Mouse (Mus musculus) CH12.LX (cell line): ENCODE measurements around the gene Bicc1. TPM values are rescaled to one million over a fixed set of nuclear protein-coding genes. Genes with fewer than 3 reads are reported as not detected.

Experiments
- DNase-seq: peaks from one replicate; pipeline ENCODE4 v3.0.0-alpha.2; 2013; ENCODE audit errors: extremely low read depth
- H3K27ac ChIP-seq: 2 replicates; pipeline ENCODE4 v1.5.1; 2012; ENCODE audit warnings: low read depth, mild to moderate bottlenecking, control low read depth, moderate library complexity; ENCODE audit not compliant: insufficient read depth
- H3K27me3 ChIP-seq: replicated peaks from 2 replicates; pipeline ENCODE3; 2012; ENCODE audit warnings: inconsistent platforms
- H3K36me3 ChIP-seq, 2 experiments: replicated peaks in 1 of 2; 2 replicates each; pipeline versions ENCODE3 to v1.6.1; 2012; ENCODE audit warnings: inconsistent platforms in 1 of 2, low read length in 1 of 2, mild to moderate bottlenecking in 1 of 2, mixed read lengths in 1 of 2, moderate library complexity in 1 of 2; ENCODE audit not compliant: control insufficient read depth in 1 of 2, insufficient read depth in 1 of 2
- H3K4me1 ChIP-seq, 2 experiments: 2 replicates each; pipeline ENCODE4 v1.6.1; 2012; ENCODE audit warnings: inconsistent platforms in 1 of 2, moderate library complexity in 1 of 2; ENCODE audit not compliant: insufficient read depth in 2 of 2, control insufficient read depth in 1 of 2
- H3K4me2 ChIP-seq: 2 replicates; pipeline ENCODE4 v1.6.1; 2012; ENCODE audit warnings: low read depth, mild to moderate bottlenecking, control low read depth; ENCODE audit not compliant: poor library complexity, insufficient read depth, severe bottlenecking
- H3K4me3 ChIP-seq, 3 experiments: fragments of 150-350 bp in 1 of 3; sonication (generic) in 1 of 3; replicated peaks in 1 of 3; 2 replicates each; pipeline versions ENCODE3 to v1.5.1; 2011 to 2012; ENCODE audit warnings: low read depth in 2 of 3, low read length in 2 of 3, mild to moderate bottlenecking in 2 of 3, moderate library complexity in 2 of 3, control low read depth in 1 of 3, improper control_type of control experiment in 1 of 3, inconsistent platforms in 1 of 3, mixed read lengths in 1 of 3; ENCODE audit not compliant: poor library complexity in 1 of 3
- H3K79me2 ChIP-seq: replicated peaks from 2 replicates; pipeline ENCODE4 v1.6.1; 2012; ENCODE audit warnings: mild to moderate bottlenecking, moderate library complexity; ENCODE audit not compliant: control insufficient read depth, poor library complexity, insufficient read depth, severe bottlenecking; ENCODE audit errors: extremely low read depth
- H3K9ac ChIP-seq: 2 replicates; pipeline ENCODE4 v1.6.1; 2012; ENCODE audit warnings: low read depth, mild to moderate bottlenecking, control low read depth, moderate library complexity; ENCODE audit not compliant: insufficient read depth
- H3K9me3 ChIP-seq: replicated peaks from 2 replicates; pipeline ENCODE3; 2012; ENCODE audit warnings: low read length, inconsistent platforms, mixed read lengths
- BHLHE40 ChIP-seq: IDR thresholded peaks from 2 replicates; pipeline ENCODE4 v1.6.1; 2011; ENCODE audit warnings: mild to moderate bottlenecking, low read depth, low read length, improper control_type of control experiment
- CHD1 ChIP-seq: IDR thresholded peaks from 2 replicates; pipeline ENCODE4 v1.6.1; 2012; ENCODE audit warnings: low read depth, low read length, improper control_type of control experiment, inconsistent platforms
- CHD2 ChIP-seq: IDR thresholded peaks from 2 replicates; pipeline ENCODE4 v1.6.1; 2011; ENCODE audit warnings: low read length, improper control_type of control experiment
- CTCF ChIP-seq, 2 experiments: IDR thresholded peaks in 1 of 2; conservative IDR thresholded peaks in 1 of 2; 2 replicates each; pipeline ENCODE4 v1.5.1; 2011 to 2012; ENCODE audit warnings: low read depth in 2 of 2, low read length in 2 of 2, improper control_type of control experiment in 1 of 2, inconsistent platforms in 1 of 2, mild to moderate bottlenecking in 1 of 2, moderate library complexity in 1 of 2
- E2F4 ChIP-seq: IDR thresholded peaks from 2 replicates; pipeline ENCODE4 v1.6.1; 2011; ENCODE audit warnings: low read depth, low read length, improper control_type of control experiment; ENCODE audit not compliant: insufficient replicate concordance
- ELF1 ChIP-seq: IDR thresholded peaks from 2 replicates; pipeline ENCODE4 v1.6.1; 2014; ENCODE audit warnings: low read depth, mild to moderate bottlenecking, inconsistent platforms, low read length, improper control_type of control experiment
- GABPA ChIP-seq: IDR thresholded peaks from 2 replicates; pipeline ENCODE4 v1.6.1; 2012; ENCODE audit warnings: low read depth, low read length, improper control_type of control experiment, inconsistent platforms; ENCODE audit not compliant: insufficient replicate concordance
- HCFC1 ChIP-seq: IDR thresholded peaks from 2 replicates; pipeline ENCODE4 v1.6.1; 2012; ENCODE audit warnings: low read depth, mild to moderate bottlenecking, inconsistent platforms, low read length, improper control_type of control experiment
- IRF4 ChIP-seq: IDR thresholded peaks from 2 replicates; pipeline ENCODE4 v1.6.1; 2014; ENCODE audit warnings: low read depth, mild to moderate bottlenecking, inconsistent platforms, low read length, improper control_type of control experiment
- KAT2A ChIP-seq: IDR thresholded peaks from 2 replicates; pipeline ENCODE4 v1.6.1; 2012; ENCODE audit warnings: low read length, improper control_type of control experiment, inconsistent platforms; ENCODE audit not compliant: insufficient replicate concordance
- MAX ChIP-seq: IDR thresholded peaks from 2 replicates; pipeline ENCODE4 v1.6.1; 2011; ENCODE audit warnings: low read length, improper control_type of control experiment
- MEF2A ChIP-seq: IDR thresholded peaks from 2 replicates; pipeline ENCODE4 v1.6.1; 2014; ENCODE audit warnings: low read depth, mild to moderate bottlenecking, inconsistent platforms, low read length, improper control_type of control experiment, borderline replicate concordance
- MXI1 ChIP-seq: IDR thresholded peaks from 2 replicates; pipeline ENCODE4 v1.6.1; 2011; ENCODE audit warnings: mild to moderate bottlenecking, low read depth, low read length, improper control_type of control experiment
- MYC ChIP-seq: IDR thresholded peaks from 2 replicates; pipeline ENCODE4 v1.6.1; 2011; ENCODE audit warnings: low read depth, mild to moderate bottlenecking, improper control_type of control experiment, low read length
- NELFE ChIP-seq: IDR thresholded peaks from 2 replicates; pipeline ENCODE4 v1.6.1; 2011; ENCODE audit warnings: low read depth, low read length, improper control_type of control experiment
- NRF1 ChIP-seq: IDR thresholded peaks from 2 replicates; pipeline ENCODE4 v1.6.1; 2014; ENCODE audit warnings: low read depth, mild to moderate bottlenecking, inconsistent platforms, low read length, improper control_type of control experiment, moderate library complexity
- POLR2AphosphoS2 ChIP-seq: IDR thresholded peaks from 2 replicates; pipeline ENCODE4 v1.6.1; 2011; ENCODE audit warnings: low read depth, low read length, improper control_type of control experiment
- RAD21 ChIP-seq: IDR thresholded peaks from 2 replicates; pipeline ENCODE4 v1.6.1; 2011; ENCODE audit warnings: low read depth, mild to moderate bottlenecking, low read length, improper control_type of control experiment, moderate library complexity
- SIN3A ChIP-seq: IDR thresholded peaks from 2 replicates; pipeline ENCODE4 v1.6.1; 2012; ENCODE audit warnings: low read length, improper control_type of control experiment, inconsistent platforms
- UBTF ChIP-seq: IDR thresholded peaks from 2 replicates; pipeline ENCODE4 v1.6.1; 2012; ENCODE audit warnings: low read depth, mild to moderate bottlenecking, inconsistent platforms, low read length, improper control_type of control experiment, moderate library complexity
- USF2 ChIP-seq: conservative IDR thresholded peaks from 2 replicates; pipeline ENCODE4 v1.6.1; 2011; ENCODE audit warnings: low read depth, low read length, improper control_type of control experiment
- ZC3H11A ChIP-seq: IDR thresholded peaks from 2 replicates; pipeline ENCODE4 v1.6.1; 2012; ENCODE audit warnings: low read depth, mild to moderate bottlenecking, inconsistent platforms, low read length, improper control_type of control experiment
- ZKSCAN1 ChIP-seq: IDR thresholded peaks from 2 replicates; pipeline ENCODE4 v1.6.1; 2012; ENCODE audit warnings: low read depth, inconsistent platforms, low read length, improper control_type of control experiment, borderline replicate concordance
- ZNF384 ChIP-seq: IDR thresholded peaks from 2 replicates; pipeline ENCODE4 v1.6.1; 2012; ENCODE audit warnings: low read depth, low read length, improper control_type of control experiment, inconsistent platforms
- dilution Hi-C: fragments of 300-500 bp; cut with MboI; formaldehyde crosslinking; loops from 2 replicates; pipeline ENCODE4 v1.14.3; 2020; ENCODE audit warnings: low sequenced_read_pairs; ENCODE audit not compliant: extremely low pct_unique_long_range_greater_than_20kb, extremely low pct_ligation_motif_present
- in situ Hi-C: fragments of 300-500 bp; cut with MboI; formaldehyde crosslinking; loops from 3 replicates; pipeline ENCODE4 v1.14.3; 2019; ENCODE audit warnings: low sequenced_read_pairs, low pct_ligation_motif_present, low pct_unique_long_range_greater_than_20kb, mixed read lengths
- polyA plus RNA-seq: library from polyadenylated mRNA; unstranded; fragments of >175 nt; gene quantifications from 2 replicates; pipeline ENCODE4 v1.2.1, GENCODE M21; 2012; ENCODE audit warnings: low read depth; ENCODE audit not compliant: insufficient read length
- total RNA-seq, 2 experiments: library from RNA; depleted of rRNA; stranded (reverse); fragments of 300-350 nt in 1 of 2; fragments of >200 nt in 1 of 2; gene quantifications; 2 replicates each; pipeline ENCODE4 v1.2.3; 2012 to 2014

The Bicc1 gene
- total and polyA plus RNA-seq, 3 experiments: not detected

DNA sequence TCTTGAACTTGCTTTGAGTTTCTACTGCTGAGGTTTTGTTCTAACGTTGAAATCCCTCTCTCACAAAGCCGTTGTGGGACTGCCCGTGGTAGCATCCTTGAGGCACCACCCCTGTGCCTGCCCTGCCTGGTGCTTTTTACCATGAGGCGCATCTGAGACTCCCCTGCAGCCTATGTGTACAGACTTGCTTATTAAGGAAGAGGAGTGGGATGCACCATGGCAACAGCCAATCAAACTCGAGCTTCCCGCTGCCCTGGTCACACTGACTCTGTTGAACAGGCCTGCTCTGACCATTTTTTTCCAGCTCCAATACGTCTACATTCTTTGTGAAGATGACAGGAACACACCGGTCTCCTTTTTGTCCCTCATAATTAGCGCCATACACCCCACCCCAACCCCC lies 283.0 kb downstream of the Bicc1 start:
- peaks cover 55% of the 10 kb centered on the region for H3K9me3 ChIP-seq
- no peak overlapping the region for H3K27ac ChIP-seq
- no peak for DNase-seq
- in situ Hi-C loops: no loop called here
- no peaks in the 10 kb centered on the region for H3K36me3 ChIP-seq
- H3K27me3 ChIP-seq: no peaks in the 10 kb centered on the region
- no peaks in the 10 kb centered on the region for H3K79me2 ChIP-seq
- no peak overlapping the region for H3K4me3 ChIP-seq
- H3K4me1 ChIP-seq: no peaks in the 10 kb centered on the region
- no peak overlapping the region for H3K9ac ChIP-seq
- TF ChIP-seq USF2 (no peak), CTCF (conservative IDR thresholded peaks at IDR 0.05 in 1 of 2, IDR thresholded peaks at IDR 0.05 in 1 of 2; ENCODE audit: low read depth in 2 of 2, low read length in 2 of 2) (no peak), NELFE (no peak), ZC3H11A (no peak), MAX (no peak), MYC (no peak), RAD21 (no peak), BHLHE40 (no peak), ELF1 (no peak), IRF4 (no peak), CHD1 (no peak), UBTF (no peak), GABPA (no peak), NRF1 (no peak), KAT2A (no peak), HCFC1 (no peak), MXI1 (no peak), POLR2AphosphoS2 (no peak), CHD2 (no peak)
- no peak overlapping the region for H3K4me2 ChIP-seq
- dilution Hi-C loops: no loop called here

DNA sequence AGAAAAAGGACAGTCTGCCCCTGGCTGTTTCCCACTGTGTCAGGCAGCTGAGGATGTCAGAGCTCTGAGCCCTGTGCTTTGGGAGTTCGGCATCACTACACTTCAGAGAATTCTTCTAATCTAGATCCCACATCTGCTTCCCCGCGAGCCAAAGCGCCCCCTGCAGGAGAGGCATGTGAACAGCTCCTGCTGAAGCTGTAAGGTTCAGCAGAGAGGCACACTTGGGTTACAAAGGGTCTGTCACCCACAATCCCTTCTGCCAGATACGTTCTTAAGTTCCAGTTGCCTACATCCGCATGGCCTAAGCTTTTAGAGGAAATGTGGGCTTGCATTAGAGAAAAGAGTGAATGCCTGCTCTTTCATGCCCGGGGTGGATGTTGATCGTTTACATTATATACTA lies 283.4 kb downstream of the Bicc1 start:
- H3K36me3 ChIP-seq: no peaks in the 10 kb centered on the region
- dilution Hi-C loops: no loop called here
- H3K9ac ChIP-seq: no peak overlapping the region
- no peak overlapping the region for H3K4me2 ChIP-seq
- H3K79me2 ChIP-seq: no peaks in the 10 kb centered on the region
- H3K27ac ChIP-seq: no peak overlapping the region
- DNase-seq: no peak
- peaks cover 58% of the 10 kb centered on the region for H3K9me3 ChIP-seq
- no peak overlapping the region for H3K4me3 ChIP-seq
- in situ Hi-C loops: no loop called here
- H3K27me3 ChIP-seq: no peaks in the 10 kb centered on the region
- H3K4me1 ChIP-seq: no peaks in the 10 kb centered on the region
- TF ChIP-seq ZKSCAN1 (no peak), MAX (no peak), ZNF384 (no peak), IRF4 (no peak), E2F4 (no peak), SIN3A (no peak), MEF2A (no peak)
